ENCODE assay signal across 1 mouse cellular context in genomic region chr11:87592354-87592695, GRCm38 (mm10).
TF ChIP-seq lines count a peak whose summit lies in the region.

No protein-coding gene starts in this region.

TF ChIP-seq in MEL, 35 proteins besides CTCF, POLR2A, EP300 and RAD21 (continued from another document):
- TF ChIP-seq TBP (IDR thresholded peaks at IDR 0.05; ENCODE audit: low read depth, low read length) (no peak), JUND (IDR thresholded peaks at IDR 0.05; ENCODE audit: low read depth, low read length) (no peak)
